Mouse (Mus musculus) embryonic facial prominence, embryonic 13.5 days (tissue): Measurements from ENCODE around the gene Vsig1. TPM values are rescaled to one million over a fixed set of nuclear protein-coding genes. Genes with fewer than 3 reads are reported as not detected.
A peak's percentile ranks its signal among the peaks of the same experiment; 100 is the strongest.

Source experiments
- ATAC-seq: fragments of 200-750 bp; cut with Nextera tagmentation; 2 replicates; pipeline ENCODE4 v1.8.0; 2017; ENCODE audit warnings: low read depth; ENCODE audit not compliant: insufficient number of reproducible peaks, insufficient read depth, low FRiP score, low TSS enrichment
- H3K27ac ChIP-seq: fragments of 300-500 bp; sonication (generic); 2 replicates; pipeline ENCODE4 v1.5.1; 2015; ENCODE audit warnings: moderate library complexity, mild to moderate bottlenecking, inconsistent platforms
- H3K27me3 ChIP-seq: fragments of 300-500 bp; sonication (generic); 2 replicates; pipeline ENCODE4 v1.6.1; 2015; ENCODE audit warnings: mild to moderate bottlenecking, inconsistent platforms
- H3K36me3 ChIP-seq: fragments of 300-500 bp; sonication (generic); 2 replicates; pipeline ENCODE4 v1.6.1; 2015; ENCODE audit warnings: mild to moderate bottlenecking, inconsistent platforms
- H3K4me1 ChIP-seq: fragments of 300-500 bp; sonication (generic); 2 replicates; pipeline ENCODE4 v1.6.1; 2015; ENCODE audit warnings: inconsistent platforms
- H3K4me2 ChIP-seq: fragments of 300-500 bp; sonication (generic); 2 replicates; pipeline ENCODE4 v1.6.1; 2015; ENCODE audit warnings: moderate library complexity, mild to moderate bottlenecking, inconsistent platforms
- H3K4me3 ChIP-seq: fragments of 300-500 bp; sonication (generic); 2 replicates; pipeline ENCODE4 v1.5.1; 2015; ENCODE audit warnings: mild to moderate bottlenecking, inconsistent platforms
- H3K9ac ChIP-seq: fragments of 300-500 bp; sonication (generic); 2 replicates; pipeline ENCODE4 v1.6.1; 2015; ENCODE audit warnings: mild to moderate bottlenecking, inconsistent platforms
- H3K9me3 ChIP-seq: fragments of 300-500 bp; sonication (generic); 2 replicates; pipeline ENCODE4 v1.6.1; 2016; ENCODE audit warnings: inconsistent platforms
- WGBS: fragments of 180-500 bp; shearing (Covaris S2); methylation state at CpG from one replicate; pipeline ENCODE4 v1.1.7; 2015; ENCODE audit warnings: mixed read lengths; 5-methylcytosine and 5-hydroxymethylcytosine counted together
- polyA plus RNA-seq: library from polyadenylated mRNA; unstranded; fragments of >200 nt; fragmentation: Nextera tagmentation; extraction: Ambion mirVana; gene quantifications from 2 replicates; pipeline ENCODE4 v1.2.1, GENCODE M21; 2015

The Vsig1 gene
- 0.12 TPM in 1 of 2 replicates, not detected in the other for polyA plus RNA-seq

- H3K4me3 ChIP-seq = no peak within 1 kb of the TSS
- H3K4me2 ChIP-seq = no peak within 1 kb of the TSS
- H3K9me3 ChIP-seq = no peaks in the 10 kb centered on the region
- no peaks in the 10 kb centered on the region for H3K4me1 ChIP-seq
- H3K9ac ChIP-seq = no peak within 1 kb of the TSS
- peaks cover 24% of the 10 kb centered on the region for H3K27me3 ChIP-seq
- no peaks in the 10 kb centered on the region for H3K36me3 ChIP-seq
- no peak within 1 kb of the TSS for H3K27ac ChIP-seq
- WGBS = 67% methylated on average over 7 of the region's 7 CpGs
- ATAC-seq = no peak
Measured at GRCm38 (mm10) chrX:140907360-140907759, at the start of gene Vsig1. TSS of gene Vsig1 (plus strand) at chrX:140907608.

GRCm38 (mm10) chrX:140862760-140863159, 44.6 kb upstream of the Vsig1 start:
- H3K36me3 ChIP-seq = no peaks in the 10 kb centered on the region
- H3K27ac ChIP-seq = no peak overlapping the region
- peaks cover 8% of the 10 kb centered on the region for H3K27me3 ChIP-seq
- no peak overlapping the region for H3K4me3 ChIP-seq
- no peak for ATAC-seq
- no peaks in the 10 kb centered on the region for H3K9me3 ChIP-seq
- 90% methylated on average over 6 of the region's 6 CpGs for whole genome bisulfite sequencing
- no peak overlapping the region for H3K4me2 ChIP-seq
- H3K4me1 ChIP-seq = no peaks in the 10 kb centered on the region
- H3K9ac ChIP-seq = no peak overlapping the region

GRCm38 (mm10) chrX:140863431-140863830, 44.0 kb upstream of the Vsig1 start:
- ATAC-seq = no peak
- H3K4me2 ChIP-seq = no peak overlapping the region
- H3K9ac ChIP-seq = no peak overlapping the region
- H3K27me3 ChIP-seq = peaks cover 13% of the 10 kb centered on the region
- no peaks in the 10 kb centered on the region for H3K9me3 ChIP-seq
- H3K4me1 ChIP-seq = no peaks in the 10 kb centered on the region
- H3K36me3 ChIP-seq = no peaks in the 10 kb centered on the region
- no peak overlapping the region for H3K4me3 ChIP-seq
- H3K27ac ChIP-seq = no peak overlapping the region
- 87% methylated on average over 4 of the region's 4 CpGs for WGBS

- Histone ChIP-seq H3K9ac (no peak overlapping the region), H3K27ac (no peak overlapping the region), H3K4me3 (no peak overlapping the region), H3K4me1 (no peaks in the 10 kb centered on the region), H3K9me3 (no peaks in the 10 kb centered on the region), H3K36me3 (no peaks in the 10 kb centered on the region), H3K27me3 (peaks cover 55% of the 10 kb centered on the region), H3K4me2 (no peak overlapping the region)
- no peak for ATAC-seq
- 80% methylated on average over 2 of the region's 2 CpGs for WGBS
Measured at GRCm38 (mm10) chrX:140887193-140887592, 20.2 kb upstream of the Vsig1 start.

GRCm38 (mm10) chrX:140891796-140892195, 15.6 kb upstream of the Vsig1 start:
- Histone ChIP-seq H3K4me1 (no peaks in the 10 kb centered on the region), H3K4me2 (no peak overlapping the region), H3K36me3 (no peaks in the 10 kb centered on the region), H3K27ac (no peak overlapping the region), H3K4me3 (no peak overlapping the region), H3K27me3 (peaks cover 36% of the 10 kb centered on the region), H3K9me3 (no peaks in the 10 kb centered on the region), H3K9ac (no peak overlapping the region)
- 81% methylated on average over 4 of the region's 4 CpGs for WGBS
- ATAC-seq = no peak

GRCm38 (mm10) chrX:140903487-140903886, 3.9 kb upstream of the Vsig1 start:
- no peak overlapping the region for H3K4me2 ChIP-seq
- no peak overlapping the region for H3K9ac ChIP-seq
- no peaks in the 10 kb centered on the region for H3K4me1 ChIP-seq
- WGBS = 81% methylated on average over 3 of the region's 3 CpGs
- no peaks in the 10 kb centered on the region for H3K9me3 ChIP-seq
- no peak overlapping the region for H3K4me3 ChIP-seq
- no peak for ATAC-seq
- no peaks in the 10 kb centered on the region for H3K36me3 ChIP-seq
- H3K27me3 ChIP-seq = peaks cover 24% of the 10 kb centered on the region; the same call in 1 of the 2 replicates
- H3K27ac ChIP-seq = no peak overlapping the region

GRCm38 (mm10) chrX:140921321-140921720, 13.9 kb downstream of the Vsig1 start:
- peaks cover 7% of the 10 kb centered on the region; the same call in 1 of the 2 replicates for H3K4me1 ChIP-seq
- no peaks in the 10 kb centered on the region for H3K9me3 ChIP-seq
- ATAC-seq = no peak
- no peak overlapping the region for H3K4me2 ChIP-seq
- 53% methylated on average over 6 of the region's 6 CpGs for WGBS
- no peak overlapping the region for H3K4me3 ChIP-seq
- no peaks in the 10 kb centered on the region for H3K36me3 ChIP-seq
- H3K27me3 ChIP-seq = peaks cover 68% of the 10 kb centered on the region
- peak overlapping the region; percentile 51 for H3K27ac ChIP-seq
- H3K9ac ChIP-seq = no peak overlapping the region

GRCm38 (mm10) chrX:140932066-140932465, 24.7 kb downstream of the Vsig1 start:
- no peaks in the 10 kb centered on the region for H3K36me3 ChIP-seq
- H3K4me2 ChIP-seq = no peak overlapping the region
- H3K9ac ChIP-seq = no peak overlapping the region
- no peak for ATAC-seq
- no peaks in the 10 kb centered on the region for H3K9me3 ChIP-seq
- H3K4me3 ChIP-seq = no peak overlapping the region
- 61% methylated on average over 3 of the region's 3 CpGs for WGBS
- no peak overlapping the region for H3K27ac ChIP-seq
- H3K27me3 ChIP-seq = peaks cover 51% of the 10 kb centered on the region
- no peaks in the 10 kb centered on the region for H3K4me1 ChIP-seq

GRCm38 (mm10) chrX:140933263-140933662, 25.9 kb downstream of the Vsig1 start:
- H3K9ac ChIP-seq = no peak overlapping the region
- H3K36me3 ChIP-seq = no peaks in the 10 kb centered on the region
- WGBS = 82% methylated on average over 3 of the region's 3 CpGs
- no peak for ATAC-seq
- H3K4me3 ChIP-seq = no peak overlapping the region
- H3K4me2 ChIP-seq = no peak overlapping the region
- H3K27ac ChIP-seq = no peak overlapping the region
- peaks cover 45% of the 10 kb centered on the region for H3K27me3 ChIP-seq
- no peaks in the 10 kb centered on the region for H3K4me1 ChIP-seq
- no peaks in the 10 kb centered on the region for H3K9me3 ChIP-seq

GRCm38 (mm10) chrX:140936271-140936670, 28.9 kb downstream of the Vsig1 start:
- 76% methylated on average over 5 of the region's 5 CpGs for WGBS
- ATAC-seq = no peak
- Histone ChIP-seq H3K4me1 (no peaks in the 10 kb centered on the region), H3K9ac (no peak overlapping the region), H3K36me3 (no peaks in the 10 kb centered on the region), H3K4me2 (no peak overlapping the region), H3K9me3 (no peaks in the 10 kb centered on the region), H3K27me3 (peaks cover 52% of the 10 kb centered on the region), H3K4me3 (no peak overlapping the region), H3K27ac (no peak overlapping the region)

- no peak for ATAC-seq
- 0 out of 2 replicates have a peak, but pooled peaks cover 6% of the 10 kb centered on the region for H3K36me3 ChIP-seq
- H3K4me1 ChIP-seq = no peaks in the 10 kb centered on the region
- H3K27me3 ChIP-seq = peaks cover 21% of the 10 kb centered on the region
- H3K27ac ChIP-seq = no peak overlapping the region
- 88% methylated on average over 4 of the region's 4 CpGs for WGBS
- no peak overlapping the region for H3K4me2 ChIP-seq
- H3K4me3 ChIP-seq = no peak overlapping the region
- no peaks in the 10 kb centered on the region for H3K9me3 ChIP-seq
- H3K9ac ChIP-seq = no peak overlapping the region
Measured at GRCm38 (mm10) chrX:140953618-140954017, 46.2 kb downstream of the Vsig1 start.

- Histone ChIP-seq H3K4me1 (no peaks in the 10 kb centered on the region), H3K27me3 (peaks cover 17% of the 10 kb centered on the region), H3K27ac (peak within 1 kb of the TSS; percentile 51; the same call in 1 of the 2 replicates), H3K9me3 (no peaks in the 10 kb centered on the region), H3K9ac (peak within 1 kb of the TSS; percentile 66), H3K36me3 (no peaks in the 10 kb centered on the region), H3K4me2 (peak within 1 kb of the TSS; percentile 64), H3K4me3 (peak within 1 kb of the TSS; percentile 53)
- peak; percentile 95 for ATAC-seq
- WGBS = 25% methylated on average over 23 of the region's 23 CpGs
Measured at GRCm38 (mm10) chrX:140956272-140956940, 49.0 kb downstream of the Vsig1 start, which contains the start of the genes Psmd10 and Atg4a. TSS of gene Psmd10 (minus strand) at chrX:140956728. TSS of gene Atg4a (plus strand) at chrX:140956907.
